Comparison of ENCODE assay signal across 8 mouse cellular contexts in the genomic region with DNA sequence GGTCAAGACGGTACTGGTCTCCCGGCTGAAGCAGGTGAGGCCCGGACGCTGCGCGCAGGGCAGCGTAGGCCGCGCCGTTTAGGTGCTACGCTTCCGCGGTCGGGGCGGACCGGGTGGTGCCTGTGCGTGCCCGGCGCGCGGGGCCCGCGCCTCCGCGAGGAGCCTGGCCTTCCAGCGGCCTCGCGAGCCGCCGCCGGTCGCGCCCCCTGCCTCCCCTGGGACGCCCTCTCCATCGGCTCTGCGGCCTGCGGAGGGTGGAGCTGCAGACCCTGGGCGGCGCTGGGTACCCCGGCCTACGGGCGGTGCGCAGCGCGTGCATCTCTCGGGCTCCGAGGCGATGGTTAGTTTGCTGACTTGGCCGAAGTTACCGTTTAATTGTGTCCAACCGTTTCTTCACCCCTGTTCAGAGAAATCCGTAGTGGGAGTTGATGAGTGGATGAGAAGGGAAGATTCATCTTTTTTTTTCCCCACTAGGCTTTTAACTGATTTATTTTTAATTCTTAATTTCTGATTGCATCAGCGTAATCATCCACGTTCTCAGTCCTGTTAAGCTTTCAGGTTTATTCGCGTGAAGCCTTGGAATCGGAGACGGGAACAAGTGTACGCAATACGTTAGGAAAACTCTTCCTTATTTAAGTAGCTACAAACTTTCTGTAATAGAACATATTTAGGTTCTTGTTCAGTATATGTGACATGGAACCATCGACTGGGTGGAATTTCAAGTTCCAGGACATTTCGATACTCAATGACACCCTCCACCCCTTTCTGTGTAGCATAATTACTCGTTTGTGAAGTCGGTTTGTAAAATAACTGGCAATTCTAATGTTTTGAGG. TPM values are rescaled to one million over a fixed set of nuclear protein-coding genes. Genes with fewer than 3 reads are reported as not detected.
DNase-seq lines count a peak whose midpoint lies in the region; ATAC-seq and TF ChIP-seq lines count a peak whose summit lies in the region.

No protein-coding gene starts in this region.

- no peaks in the 10 kb centered on the region for H3K27me3 ChIP-seq in embryonic facial prominence, embryonic 11.5 days (ENCODE audit: control insufficient read depth, insufficient read depth, low read length)
- no peaks in the 10 kb centered on the region for H3K27me3 ChIP-seq in hindbrain, embryonic 12.5 days
- H3K27me3 ChIP-seq in liver, postnatal 0 days (ENCODE audit: insufficient read depth, low read length): no peaks in the 10 kb centered on the region

- peak; percentile 56 to 64 for DNase-seq in lung, adult 18-20 months
- no peak for DNase-seq in lung, postnatal 25 days (ENCODE audit: low spot score)
- DNase-seq in NIH3T3 (ENCODE audit: low read depth): peak; percentile 66
- DNase-seq in embryonic facial prominence, embryonic 11.5 days (ENCODE audit: low spot score): peak; percentile 71
- DNase-seq in liver, postnatal 0 days: peak; percentile 76
- DNase-seq in right cerebral cortex, postnatal 10 days (ENCODE audit: low spot score in 2 of 2): peak; percentile 68 to 73
- no peak for DNase-seq in frontal cortex, postnatal 10 days (ENCODE audit: low spot score in 2 of 2)

- peak overlapping the region; percentile 95 for H3K9ac ChIP-seq in embryonic facial prominence, embryonic 11.5 days (replicated peaks; ENCODE audit: low read length)
- H3K9ac ChIP-seq in hindbrain, embryonic 12.5 days: peak overlapping the region; percentile 96
- peak overlapping the region; percentile 90 for H3K9ac ChIP-seq in liver, postnatal 0 days (replicated peaks)

- H3K9me3 ChIP-seq in embryonic facial prominence, embryonic 11.5 days (replicated peaks; ENCODE audit: control insufficient read depth, low read length): no peaks in the 10 kb centered on the region
- no peaks in the 10 kb centered on the region for H3K9me3 ChIP-seq in hindbrain, embryonic 12.5 days (replicated peaks)
- H3K9me3 ChIP-seq in liver, postnatal 0 days (ENCODE audit: low read length): no peaks in the 10 kb centered on the region

- ATAC-seq in embryonic facial prominence, embryonic 11.5 days (replicated peaks; ENCODE audit: insufficient number of reproducible peaks, low FRiP score, low TSS enrichment, low read depth): peak; percentile 83
- peak; percentile 78 for ATAC-seq in hindbrain, embryonic 12.5 days (ENCODE audit: low FRiP score)
- peak; percentile 78 for ATAC-seq in liver, postnatal 0 days

- H3K4me1 ChIP-seq in embryonic facial prominence, embryonic 11.5 days (ENCODE audit: control insufficient read depth, insufficient read depth, low read length): no peaks in the 10 kb centered on the region
- peaks cover 13% of the 10 kb centered on the region for H3K4me1 ChIP-seq in hindbrain, embryonic 12.5 days
- peaks cover 10% of the 10 kb centered on the region for H3K4me1 ChIP-seq in liver, postnatal 0 days (ENCODE audit: insufficient read depth)

- H3K4me3 ChIP-seq in embryonic facial prominence, embryonic 11.5 days (ENCODE audit: low read depth, low read length): peak overlapping the region; percentile 91
- peak overlapping the region; percentile 95 for H3K4me3 ChIP-seq in hindbrain, embryonic 12.5 days
- peak overlapping the region; percentile 83 for H3K4me3 ChIP-seq in liver, postnatal 0 days (ENCODE audit: low read depth, low read length)

- peak overlapping the region; percentile 97 for H3K27ac ChIP-seq in embryonic facial prominence, embryonic 11.5 days (replicated peaks; ENCODE audit: low read depth, low read length)
- H3K27ac ChIP-seq in hindbrain, embryonic 12.5 days: peak overlapping the region; percentile 99
- H3K27ac ChIP-seq in liver, postnatal 0 days (ENCODE audit: low read depth): peak overlapping the region; percentile 98

- H3K36me3 ChIP-seq in embryonic facial prominence, embryonic 11.5 days (replicated peaks; ENCODE audit: control insufficient read depth, insufficient read depth, low read depth, low read length): no peaks in the 10 kb centered on the region
- no peaks in the 10 kb centered on the region for H3K36me3 ChIP-seq in hindbrain, embryonic 12.5 days
- H3K36me3 ChIP-seq in liver, postnatal 0 days (replicated peaks; ENCODE audit: insufficient read depth, low read length): peaks cover 3% of the 10 kb centered on the region; the same call in 1 of the 2 replicates

- no peak for TF ChIP-seq EP300 in liver, postnatal 0 days (IDR thresholded peaks at IDR 0.05; ENCODE audit: low read depth)

- no peak for TF ChIP-seq CTCF in liver, postnatal 0 days (IDR thresholded peaks at IDR 0.05; ENCODE audit: low read depth)

- peak overlapping the region; percentile 53 for H3K4me2 ChIP-seq in embryonic facial prominence, embryonic 11.5 days (ENCODE audit: low read depth, low read length)
- H3K4me2 ChIP-seq in hindbrain, embryonic 12.5 days (replicated peaks): peak overlapping the region; percentile 79
- H3K4me2 ChIP-seq in liver, postnatal 0 days (ENCODE audit: low read depth, low read length): peak overlapping the region; percentile 82

- 2% methylated on average over 64 of the region's 64 CpGs for whole genome bisulfite sequencing in embryonic facial prominence, embryonic 11.5 days
- WGBS in hindbrain, embryonic 12.5 days: 1% methylated on average over 59 of the region's 64 CpGs
- WGBS in liver, postnatal 0 days (ENCODE audit: insufficient replicate concordance): under 1% methylated on average over 55 of the region's 64 CpGs

RNA-seq across cellular contexts. Expression of gene Sltm, which starts 0.7 kb away (rescaled TPM):
- polyA plus RNA-seq in embryonic facial prominence, embryonic 11.5 days (2014; fragmentation: Nextera tagmentation; extraction: Ambion mirVana): 52.6 and 61.9 TPM in 2 replicates
- polyA plus RNA-seq in hindbrain, embryonic 12.5 days (2016; fragmentation: Nextera tagmentation; extraction: Ambion mirVana): 79.6 and 80.3 TPM in 2 replicates
- polyA plus RNA-seq in liver, postnatal 0 days (2015; fragmentation: Nextera tagmentation; extraction: Ambion mirVana): 12.3 and 12.4 TPM in 2 replicates

RNA-seq across cellular contexts. Expression of gene Rnf111, which starts 39.7 kb away (rescaled TPM):
- polyA plus RNA-seq in embryonic facial prominence, embryonic 11.5 days (2014; fragmentation: Nextera tagmentation; extraction: Ambion mirVana): 32.9 and 35.2 TPM in 2 replicates
- 43.7 and 44.6 TPM in 2 replicates for polyA plus RNA-seq in hindbrain, embryonic 12.5 days (2016; fragmentation: Nextera tagmentation; extraction: Ambion mirVana)
- polyA plus RNA-seq in liver, postnatal 0 days (2015; fragmentation: Nextera tagmentation; extraction: Ambion mirVana): 7.2 TPM in 2 replicates

Comparison
In these comparisons a context has a peak if more than half of its experiments do, and no peak if none do; other contexts are left out.
1. DNase-seq: peak in lung, adult 18-20 months (2 of 2), NIH3T3 (single experiment), embryonic facial prominence, embryonic 11.5 days (single experiment), liver, postnatal 0 days (single experiment) and right cerebral cortex, postnatal 10 days (2 of 2); none in lung, postnatal 25 days (single experiment) and frontal cortex, postnatal 10 days (0 of 2).
2. Peak in every context shown above with its lines, with median percentiles within 50 percentile points of each other: ATAC-seq, H3K27ac ChIP-seq, H3K4me2 ChIP-seq, H3K4me3 ChIP-seq and H3K9ac ChIP-seq.